Mouse (Mus musculus): ENCODE results near the gene Cldn3.
A peak's percentile ranks its signal among the peaks of the same experiment; 100 is the strongest.
"Not testable (repeated sequence)": the region's sequence is repeated elsewhere in the genome, so short reads cannot be mapped to it uniquely, and the experiment has no call there.

The Cldn3 gene

GRCm38 (mm10) chr5:134985633-134986297 lies at the start of gene Cldn3:
Cldn3 (plus strand) TSS chr5:134986214.
- DNase-seq (ENCODE audit: low spot score): no peak

- DNase-seq (ENCODE audit: low spot score): no peak
Observed at GRCm38 (mm10) chr5:134936626-134937185, 49.3 kb upstream of the Cldn3 start.

GRCm38 (mm10) chr5:134939069-134939468 lies 46.9 kb upstream of the Cldn3 start:
- no peak for DNase-seq (ENCODE audit: low spot score)

- not testable (repeated sequence) for DNase-seq (ENCODE audit: low spot score)
Observed at GRCm38 (mm10) chr5:134939554-134939953, 46.5 kb upstream of the Cldn3 start.

GRCm38 (mm10) chr5:134941472-134942209 lies 44.4 kb upstream of the Cldn3 start:
- no peak for DNase-seq (ENCODE audit: low spot score)

GRCm38 (mm10) chr5:134942740-134943139 lies 43.3 kb upstream of the Cldn3 start:
- DNase-seq (ENCODE audit: low spot score): no peak

- DNase-seq (ENCODE audit: low spot score): no peak
Observed at GRCm38 (mm10) chr5:134944179-134944578, 41.8 kb upstream of the Cldn3 start.

- DNase-seq (ENCODE audit: low spot score): no peak
Observed at GRCm38 (mm10) chr5:134945266-134945959, 40.6 kb upstream of the Cldn3 start.

- no peak for DNase-seq (ENCODE audit: low spot score)
Observed at GRCm38 (mm10) chr5:134946063-134946856, 39.8 kb upstream of the Cldn3 start.

GRCm38 (mm10) chr5:134946857-134947255 lies 39.2 kb upstream of the Cldn3 start, which contains the start of gene Cldn4:
Cldn4 (minus strand) TSS chr5:134946934.
- DNase-seq (ENCODE audit: low spot score): no peak

GRCm38 (mm10) chr5:134947420-134948084 lies 38.5 kb upstream of the Cldn3 start:
- DNase-seq (ENCODE audit: low spot score): no peak

GRCm38 (mm10) chr5:134948085-134948439 lies 38.0 kb upstream of the Cldn3 start:
- no peak for DNase-seq (ENCODE audit: low spot score)

- no peak for DNase-seq (ENCODE audit: low spot score)
Observed at GRCm38 (mm10) chr5:134951053-134951884, 34.7 kb upstream of the Cldn3 start.

GRCm38 (mm10) chr5:134955491-134955890 lies 30.5 kb upstream of the Cldn3 start:
- no peak for DNase-seq (ENCODE audit: low spot score)

- DNase-seq (ENCODE audit: low spot score): no peak
Observed at GRCm38 (mm10) chr5:134959114-134959513, 26.9 kb upstream of the Cldn3 start.

GRCm38 (mm10) chr5:134960430-134960829 lies 25.6 kb upstream of the Cldn3 start:
- DNase-seq (ENCODE audit: low spot score): no peak

GRCm38 (mm10) chr5:134961519-134961918 lies 24.5 kb upstream of the Cldn3 start:
- no peak for DNase-seq (ENCODE audit: low spot score)

- no peak for DNase-seq (ENCODE audit: low spot score)
Observed at GRCm38 (mm10) chr5:134963546-134963945, 22.5 kb upstream of the Cldn3 start.

GRCm38 (mm10) chr5:134964655-134965054 lies 21.4 kb upstream of the Cldn3 start:
- DNase-seq (ENCODE audit: low spot score): not testable (repeated sequence)

- DNase-seq (ENCODE audit: low spot score): peak; percentile 53
Observed at GRCm38 (mm10) chr5:134965473-134965851, 20.6 kb upstream of the Cldn3 start.
